10 mouse cellular contexts compared by ENCODE assay signal in the genomic region with DNA sequence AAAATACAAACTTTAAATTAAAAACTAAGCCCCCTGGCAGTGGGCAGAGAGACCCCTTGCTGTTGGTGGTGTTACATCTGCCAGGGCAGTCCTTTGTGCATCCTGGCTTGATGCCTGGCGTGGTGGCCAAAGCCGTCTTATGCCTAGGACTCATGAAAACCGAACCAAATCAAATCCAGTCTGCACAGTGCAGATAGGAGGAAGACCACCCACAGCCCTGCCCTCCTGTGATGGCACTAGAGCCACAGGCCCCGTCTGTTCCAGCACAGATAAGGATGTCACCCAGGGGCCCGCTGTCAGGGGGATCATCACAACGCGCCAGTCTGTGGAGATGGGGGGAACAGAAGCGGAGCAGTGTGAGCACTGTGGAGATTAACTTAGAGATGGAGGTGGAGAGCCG. TPM values are rescaled to one million over a fixed set of nuclear protein-coding genes. Genes with fewer than 3 reads are reported as not detected.
DNase-seq lines count a peak whose midpoint lies in the region; ATAC-seq and TF ChIP-seq lines count a peak whose summit lies in the region.
"Had no signal": no experiment of that assay in that cellular context is flagged by ENCODE, and none has a peak within 500 bp of the region (broad histone marks: within the 10 kb centered on the region; RNA-seq: fewer than 3 reads in every experiment).

No protein-coding gene starts in this region.

- TF ChIP-seq EP300 in heart, adult 2 months (IDR thresholded peaks at IDR 0.05; ENCODE audit: insufficient read depth, low read depth, low read length): no peak

- no peak overlapping the region for H3K9ac ChIP-seq in heart, adult 2 months (ENCODE audit: low read depth, low read length)
- H3K9ac ChIP-seq in limb, embryonic 12.5 days (replicated peaks): 0 out of 2 replicates have a peak overlapping the region, but pooled peaks have one; percentile 37

- H3K27me3 ChIP-seq in heart, embryonic 10.5 days (ENCODE audit: insufficient read depth, poor library complexity, severe bottlenecking): no peaks in the 10 kb centered on the region
- H3K27me3 ChIP-seq in heart, adult 2 months (ENCODE audit: control insufficient read depth, insufficient read depth, low read length): no peaks in the 10 kb centered on the region
- H3K27me3 ChIP-seq in limb, embryonic 12.5 days: no peaks in the 10 kb centered on the region

- no peaks in the 10 kb centered on the region for H3K79me2 ChIP-seq in heart, adult 2 months (replicated peaks; ENCODE audit: control insufficient read depth, insufficient read depth, low read length)

- H3K36me3 ChIP-seq in heart, embryonic 10.5 days: peaks cover 31% of the 10 kb centered on the region
- H3K36me3 ChIP-seq in heart, adult 2 months (ENCODE audit: control insufficient read depth, insufficient read depth, low read length): no peaks in the 10 kb centered on the region; the same call in 1 of the 2 replicates
- H3K36me3 ChIP-seq in limb, embryonic 12.5 days: peaks cover 38% of the 10 kb centered on the region

- H3K4me3 ChIP-seq in heart, embryonic 10.5 days: no peak overlapping the region
- no peak overlapping the region for H3K4me3 ChIP-seq in heart, adult 2 months
- H3K4me3 ChIP-seq in limb, embryonic 12.5 days (replicated peaks): 0 out of 2 replicates have a peak overlapping the region, but pooled peaks have one; percentile 3

- 67% methylated on average over 9 of the region's 9 CpGs for WGBS in heart, embryonic 10.5 days
- 84% methylated on average over 9 of the region's 9 CpGs for WGBS in heart, adult 2 months
- 79% methylated on average over 9 of the region's 9 CpGs for WGBS in limb, embryonic 12.5 days

- intact Hi-C loops in heart, adult 2 months (cut with DNase I): loop anchor here (2.0 kb wide), 1 partner anchor 17 kb away; no protein-coding TSS in a partner anchor

- no peaks in the 10 kb centered on the region for H3K9me3 ChIP-seq in heart, embryonic 10.5 days
- H3K9me3 ChIP-seq in limb, embryonic 12.5 days: no peaks in the 10 kb centered on the region

- no peak overlapping the region for H3K4me2 ChIP-seq in limb, embryonic 12.5 days

- peak; percentile 94 for DNase-seq in heart, embryonic 10.5 days (ENCODE audit: low spot score)
- DNase-seq in heart, adult 2 months: no peak
- peak; percentile 55 for DNase-seq in spleen, adult 12 weeks (ENCODE audit: low spot score)
- no peak for DNase-seq in spleen, adult 18-20 months
- peak; percentile 54 for DNase-seq in thymus, postnatal 4 days
- no peak for DNase-seq in adrenal gland, postnatal 25 days
- DNase-seq in left cerebral cortex, adult 11 months (ENCODE audit: low spot score): no peak
- DNase-seq: cerebellum, adult 11-12 months; kidney, postnatal 4 days had no signal

- H3K4me1 ChIP-seq in heart, embryonic 10.5 days: peaks cover 75% of the 10 kb centered on the region
- peaks cover 9% of the 10 kb centered on the region for H3K4me1 ChIP-seq in heart, adult 2 months (ENCODE audit: control insufficient read depth, insufficient read depth, low read length)
- peaks cover 18% of the 10 kb centered on the region for H3K4me1 ChIP-seq in limb, embryonic 12.5 days (replicated peaks)

- H3K27ac ChIP-seq in heart, embryonic 10.5 days: peak overlapping the region; percentile 75; the same call in 1 of the 2 replicates
- no peak overlapping the region for H3K27ac ChIP-seq in heart, adult 2 months
- H3K27ac ChIP-seq in limb, embryonic 12.5 days: no peak overlapping the region

- no peak for TF ChIP-seq POLR2A in heart, adult 2 months (IDR thresholded peaks at IDR 0.05; ENCODE audit: insufficient read depth, low read depth, low read length)

- no peak for TF ChIP-seq CTCF in heart, adult 2 months (IDR thresholded peaks at IDR 0.05)

- no peak for ATAC-seq in limb, embryonic 12.5 days (ENCODE audit: insufficient number of reproducible peaks, insufficient read depth, low FRiP score, low TSS enrichment, low read depth)

RNA-seq across cellular contexts. Expression of gene Mob3a, which starts 4.0 kb away (rescaled TPM):
- polyA plus RNA-seq in heart, embryonic 10.5 days (2016; fragmentation: Nextera tagmentation; extraction: Ambion mirVana): 54.8 and 56.8 TPM in 2 replicates
- 1 to 10 TPM; 7.4 to 7.6 TPM for total RNA-seq in heart, adult 2 months (2021)
- 11.7 and 13.6 TPM in 2 replicates for polyA plus RNA-seq in heart, adult 2 months (2012; rRNA removed)
- 51.1 and 51.7 TPM in 2 replicates for polyA plus RNA-seq in limb, embryonic 12.5 days (2016; fragmentation: Nextera tagmentation; extraction: Ambion mirVana)
- total RNA-seq in adrenal gland, postnatal 25 days (2021): 15.2 and 18.8 TPM in 2 replicates

RNA-seq across cellular contexts. Expression of gene Izumo4, which starts 4.2 kb away (rescaled TPM):
- 12.8 and 14.4 TPM in 2 replicates for polyA plus RNA-seq in heart, embryonic 10.5 days (2016; fragmentation: Nextera tagmentation; extraction: Ambion mirVana)
- 1 to 10 TPM; 3.4 to 3.8 TPM for total RNA-seq in heart, adult 2 months (2021)
- 13.3 and 15.6 TPM in 2 replicates for polyA plus RNA-seq in heart, adult 2 months (2012; rRNA removed)
- polyA plus RNA-seq in limb, embryonic 12.5 days (2016; fragmentation: Nextera tagmentation; extraction: Ambion mirVana): 12.5 and 16.5 TPM in 2 replicates
- total RNA-seq in adrenal gland, postnatal 25 days (2021): 21.6 and 37.1 TPM in 2 replicates

RNA-seq across cellular contexts. Expression of gene Mknk2, which starts 19.9 kb away (rescaled TPM):
- 90.8 and 92.0 TPM in 2 replicates for polyA plus RNA-seq in heart, embryonic 10.5 days (2016; fragmentation: Nextera tagmentation; extraction: Ambion mirVana)
- total RNA-seq in heart, adult 2 months (2021): 100 to 1,000 TPM; 176 to 229 TPM
- 199 and 208 TPM in 2 replicates for polyA plus RNA-seq in heart, adult 2 months (2012; rRNA removed)
- 122 and 124 TPM in 2 replicates for polyA plus RNA-seq in limb, embryonic 12.5 days (2016; fragmentation: Nextera tagmentation; extraction: Ambion mirVana)
- total RNA-seq in adrenal gland, postnatal 25 days (2021): 155 and 164 TPM in 2 replicates

RNA-seq across cellular contexts. Expression of gene Btbd2, which starts 40.9 kb away (rescaled TPM):
- polyA plus RNA-seq in heart, embryonic 10.5 days (2016; fragmentation: Nextera tagmentation; extraction: Ambion mirVana): 59.0 and 69.9 TPM in 2 replicates
- 10 to 100 TPM; 43.7 to 44.2 TPM for total RNA-seq in heart, adult 2 months (2021)
- polyA plus RNA-seq in heart, adult 2 months (2012; rRNA removed): 57.3 and 60.1 TPM in 2 replicates
- polyA plus RNA-seq in limb, embryonic 12.5 days (2016; fragmentation: Nextera tagmentation; extraction: Ambion mirVana): 95.8 and 102 TPM in 2 replicates
- total RNA-seq in adrenal gland, postnatal 25 days (2021): 68.4 and 79.2 TPM in 2 replicates

RNA-seq across cellular contexts. Expression of gene Ap3d1, which starts 44.3 kb away (rescaled TPM):
- 53.1 and 60.4 TPM in 2 replicates for polyA plus RNA-seq in heart, embryonic 10.5 days (2016; fragmentation: Nextera tagmentation; extraction: Ambion mirVana)
- total RNA-seq in heart, adult 2 months (2021): 10 to 100 TPM; 40.2 to 42.6 TPM
- 52.9 and 66.5 TPM in 2 replicates for polyA plus RNA-seq in heart, adult 2 months (2012; rRNA removed)
- 73.8 and 76.8 TPM in 2 replicates for polyA plus RNA-seq in limb, embryonic 12.5 days (2016; fragmentation: Nextera tagmentation; extraction: Ambion mirVana)
- 94.4 and 102 TPM in 2 replicates for total RNA-seq in adrenal gland, postnatal 25 days (2021)

Comparison
In these comparisons a context has a peak if more than half of its experiments do, and no peak if none do; other contexts are left out.
1. DNase-seq: peak in heart, embryonic 10.5 days (single experiment), spleen, adult 12 weeks (single experiment) and thymus, postnatal 4 days (single experiment); none in heart, adult 2 months (0 of 2), spleen, adult 18-20 months (0 of 2), adrenal gland, postnatal 25 days (single experiment) and left cerebral cortex, adult 11 months (single experiment).